Mouse (Mus musculus): ENCODE data around the gene Gm21762. TPM values are rescaled to one million over a fixed set of nuclear protein-coding genes. Genes with fewer than 3 reads are reported as not detected.

Gene Gm21762
- total RNA-seq, 2 experiments from 2014 or later: not detected

Other genes starting within 250 kb of the Gm21762 start
- not detected for gene Gm36079, start 188.9 kb downstream of the Gm21762 start, total RNA-seq (2021)
- under 1 TPM in 1 of 2 experiments, not detected in 1; 0.94 TPM for gene Gm21188, start 163.8 kb downstream of the Gm21762 start, total RNA-seq (2021)
- not detected for gene Gm20767, start 75.7 kb downstream of the Gm21762 start, total RNA-seq (2021)
- not detected for gene Gm21818, start 43.5 kb downstream of the Gm21762 start, total RNA-seq (2021)
- gene Gm21731, start 23.2 kb upstream of the Gm21762 start, total RNA-seq (2021): not detected
- gene AF067061, start 47.2 kb upstream of the Gm21762 start, total RNA-seq (2021): not detected
- not detected for gene BC147527, start 84.4 kb upstream of the Gm21762 start, total RNA-seq (2021)
- gene Tcstv3, start 100.9 kb upstream of the Gm21762 start, total RNA-seq (2021): not detected